Mouse (Mus musculus) cerebellum, adult 18-20 months (tissue): ENCODE results near the gene Spag16.

ENCODE experiments used
- DNase-seq, 2 experiments: peaks; one replicate each; pipeline ENCODE4 v3.0.0; 2021

The Spag16 gene

DNA sequence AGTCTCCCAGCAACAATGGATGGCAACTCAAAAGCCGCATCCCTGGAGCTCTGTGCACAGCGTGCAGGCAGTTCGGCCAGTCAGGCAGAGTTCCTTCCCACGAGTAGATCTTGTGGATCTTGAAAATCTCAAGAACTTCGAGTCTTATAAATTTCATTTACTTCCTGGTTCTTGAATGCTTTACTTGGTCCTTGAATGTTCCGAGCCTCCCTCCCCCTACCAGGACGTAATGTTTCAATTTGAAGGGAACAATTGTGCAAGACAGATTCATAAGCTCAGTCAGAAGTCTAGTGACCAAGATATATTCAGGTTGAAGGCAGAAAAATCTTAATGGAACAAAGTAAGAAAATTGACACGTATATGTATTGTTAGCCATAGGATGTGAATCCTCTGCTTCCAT, 277.9 kb downstream of the Spag16 start:
- no peak for DNase-seq

DNA sequence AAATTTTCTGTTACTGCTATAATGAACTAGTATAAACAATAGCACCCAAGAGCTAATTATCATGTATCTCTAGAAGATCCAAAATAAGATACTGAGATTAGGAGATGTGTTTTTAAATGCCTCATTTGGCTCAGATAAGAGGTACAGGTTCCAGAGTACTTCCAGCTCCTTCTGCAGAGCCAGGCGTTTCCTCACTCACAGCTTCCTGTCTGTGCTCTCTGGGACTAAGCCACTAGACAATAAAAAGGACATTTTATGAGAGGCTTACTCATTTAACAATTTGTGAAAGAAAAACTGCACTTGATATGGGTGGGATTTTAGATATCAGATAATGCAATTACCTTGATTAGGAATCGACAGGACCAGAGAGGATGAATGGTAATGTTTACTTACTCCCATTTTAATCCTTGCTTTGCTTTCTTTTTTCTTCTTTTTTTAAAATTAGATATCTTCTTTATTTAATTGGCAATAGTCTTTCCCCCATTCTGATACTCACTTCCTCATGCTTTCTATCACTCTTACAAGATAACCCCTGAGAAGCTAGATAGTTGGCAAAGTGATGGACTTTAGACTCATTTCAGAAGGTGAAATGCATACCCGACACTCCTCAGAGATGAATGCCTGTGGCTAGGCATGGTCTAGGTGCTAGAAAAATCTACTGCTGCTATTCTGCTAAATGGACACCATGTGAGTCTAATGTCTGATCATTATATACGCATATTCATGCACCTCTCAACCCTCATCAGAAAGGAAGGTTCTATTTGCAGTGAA, 289.6 kb downstream of the Spag16 start:
- DNase-seq: no peak

DNA sequence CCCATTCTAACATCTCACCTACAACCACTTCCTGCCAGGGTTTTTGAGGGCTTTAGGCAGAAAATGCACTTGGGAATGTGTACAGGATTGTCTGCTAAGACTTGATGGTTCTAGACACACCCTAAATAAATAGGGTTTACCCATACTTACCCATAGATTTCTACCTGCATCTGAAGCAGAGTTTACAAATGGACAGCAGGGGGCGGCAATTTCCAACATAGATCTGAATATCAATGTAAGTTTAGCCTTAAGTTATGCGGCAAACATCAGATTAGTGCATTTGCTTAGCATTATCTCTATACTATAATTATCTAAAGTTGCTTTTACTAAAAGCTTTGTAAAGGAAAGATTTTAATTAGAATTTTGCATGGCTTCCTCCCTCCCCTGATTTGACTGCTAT, 301.3 kb downstream of the Spag16 start:
- DNase-seq: peak in 1 of 2 experiments; percentile 5

DNA sequence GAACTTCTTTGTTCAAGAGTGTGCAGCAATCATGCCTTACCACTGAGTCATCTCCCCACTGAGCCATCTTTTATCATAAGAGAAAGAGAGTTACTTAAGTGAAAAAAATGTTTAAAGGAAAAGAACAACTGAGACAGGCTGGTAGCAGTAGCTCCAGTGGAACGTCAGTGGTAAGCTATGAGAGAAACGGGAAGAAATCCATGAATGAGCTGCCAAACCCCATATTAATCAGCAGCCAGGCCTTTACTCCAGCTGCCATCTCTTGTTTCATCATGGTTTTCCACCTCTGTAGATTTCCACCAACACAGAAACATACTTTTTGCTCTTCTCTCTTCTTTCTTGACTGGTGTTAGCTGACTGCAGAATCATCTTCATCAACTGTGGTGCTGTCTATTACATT, 308.8 kb downstream of the Spag16 start:
- DNase-seq: no peak

DNA sequence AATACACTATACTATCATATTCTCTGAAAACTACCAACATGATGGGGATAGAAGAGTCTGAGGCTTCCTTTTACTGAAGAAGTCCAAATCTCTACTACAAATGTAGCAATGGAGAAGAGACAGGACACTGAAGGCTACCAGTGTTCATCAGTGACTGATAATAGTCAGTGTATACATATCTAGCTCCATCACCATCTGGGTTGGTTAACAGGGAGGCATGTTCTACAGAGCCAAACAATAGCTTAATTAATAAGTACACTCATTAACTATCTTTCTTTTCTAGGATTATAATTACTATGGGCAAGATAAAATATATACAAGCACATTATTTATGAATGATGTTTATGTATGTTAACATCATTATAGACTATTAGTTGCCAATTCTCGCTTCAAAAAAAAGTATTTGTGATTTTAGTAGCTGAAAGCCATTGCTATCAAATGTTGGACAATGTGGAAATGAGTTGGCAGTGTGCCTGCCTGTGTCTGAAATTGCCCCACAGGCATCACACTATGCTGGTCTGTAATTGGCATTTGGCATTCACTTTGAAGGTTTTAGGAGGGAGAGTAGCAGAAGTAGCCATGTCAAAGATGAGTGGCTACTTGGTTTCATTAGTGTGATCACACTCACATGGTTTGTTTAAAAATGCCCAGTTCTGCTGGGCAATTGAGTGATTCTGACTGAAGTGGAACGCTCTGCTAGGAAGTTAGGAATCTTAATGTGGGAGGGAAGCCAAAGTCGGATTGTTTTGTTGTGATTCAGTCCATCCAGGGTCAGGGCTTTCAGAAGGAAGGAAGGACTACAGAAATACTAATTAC, 338.8 kb downstream of the Spag16 start:
- DNase-seq: no peak

DNA sequence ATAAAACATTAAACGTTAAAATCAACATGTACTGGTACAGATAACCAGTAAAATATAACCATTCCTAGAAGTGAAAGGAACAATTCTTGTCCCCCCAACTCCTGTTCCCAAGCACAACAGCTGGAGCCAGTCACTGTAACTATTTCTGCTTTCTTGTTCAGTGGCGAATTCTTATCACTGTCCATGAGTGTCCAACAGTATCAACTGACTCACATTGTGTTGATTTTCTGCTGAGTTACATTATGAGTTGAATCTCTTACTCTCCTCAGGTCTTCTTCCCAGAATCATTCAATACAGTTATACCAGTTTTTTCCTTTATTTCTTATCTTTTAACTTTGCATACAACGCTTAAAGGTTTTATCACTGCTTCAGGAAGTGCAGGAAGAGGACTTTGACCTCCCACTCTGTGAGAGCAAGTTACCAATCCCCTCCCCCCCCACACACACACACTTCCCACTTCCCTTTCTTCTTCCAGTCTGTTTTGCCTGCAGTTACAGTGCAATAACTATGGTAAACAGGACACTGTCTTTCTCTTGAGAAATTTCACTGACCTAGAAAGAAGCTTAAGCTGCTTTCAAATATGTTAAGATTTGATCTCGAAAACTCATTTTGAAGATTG, 353.5 kb downstream of the Spag16 start:
- no peak for DNase-seq

DNA sequence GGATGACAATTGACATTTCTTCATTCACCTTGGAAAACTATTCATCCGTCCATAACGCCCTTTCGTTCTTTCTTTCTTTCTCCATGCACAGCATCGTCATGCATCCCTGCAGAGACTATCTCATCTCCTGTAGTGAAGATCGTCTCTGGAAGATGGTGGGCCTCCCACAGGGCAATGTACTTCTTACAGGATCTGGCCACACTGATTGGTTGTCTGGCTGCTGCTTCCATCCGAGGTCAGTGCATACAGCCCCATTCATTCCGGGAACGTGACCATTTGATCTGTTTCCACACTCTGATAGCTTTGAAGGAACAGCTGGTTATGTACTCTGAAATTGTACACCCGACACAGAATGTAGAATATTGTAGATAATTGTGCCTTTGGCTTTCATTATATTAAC, 438.0 kb downstream of the Spag16 start:
- DNase-seq: no peak

DNA sequence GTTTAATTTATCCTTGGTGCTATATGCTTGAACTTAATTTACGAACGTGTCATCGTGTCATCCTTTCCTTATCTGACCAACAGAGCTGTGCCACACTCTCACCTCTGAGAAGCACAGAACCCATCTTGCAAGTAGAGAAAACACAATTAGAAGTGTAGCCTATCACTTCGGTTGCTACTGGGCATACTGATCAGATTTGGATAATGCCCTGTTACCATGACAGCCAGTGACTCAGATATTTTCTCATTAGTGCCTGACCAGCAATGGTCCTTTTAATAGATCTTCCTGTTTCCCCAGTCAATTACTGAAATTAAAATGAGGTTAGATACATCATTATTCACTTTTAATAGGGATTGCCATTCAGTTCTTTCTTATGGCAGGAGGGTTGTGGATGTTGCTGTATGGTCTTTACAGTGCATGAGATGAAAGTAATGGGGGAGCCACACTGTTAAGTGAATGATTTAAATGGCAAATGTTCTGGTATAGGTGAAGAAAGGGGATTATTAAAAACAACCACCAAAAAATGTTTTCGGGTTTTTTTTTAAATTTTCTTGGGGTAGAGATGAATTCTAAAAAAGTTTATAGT, 439.2 kb downstream of the Spag16 start:
- DNase-seq: no peak

DNA sequence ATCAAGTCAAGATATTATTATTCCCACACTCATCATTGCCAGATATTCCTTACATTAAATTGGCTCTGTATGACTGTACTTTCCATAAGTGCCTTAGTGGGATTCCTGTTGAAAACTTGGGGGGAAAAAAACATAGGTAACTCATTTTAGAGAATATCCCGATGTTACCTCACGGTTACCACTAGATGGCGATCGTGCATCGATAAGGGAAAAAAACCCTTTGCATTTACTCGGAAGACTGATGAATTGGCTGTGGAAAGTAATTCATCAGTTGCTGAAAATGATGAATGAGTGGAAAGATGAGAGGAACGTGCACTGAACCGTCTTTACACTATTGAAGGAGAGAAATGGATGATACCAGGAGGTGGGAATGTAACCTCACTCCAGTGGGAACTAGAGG, 443.4 kb downstream of the Spag16 start:
- no peak for DNase-seq

DNA sequence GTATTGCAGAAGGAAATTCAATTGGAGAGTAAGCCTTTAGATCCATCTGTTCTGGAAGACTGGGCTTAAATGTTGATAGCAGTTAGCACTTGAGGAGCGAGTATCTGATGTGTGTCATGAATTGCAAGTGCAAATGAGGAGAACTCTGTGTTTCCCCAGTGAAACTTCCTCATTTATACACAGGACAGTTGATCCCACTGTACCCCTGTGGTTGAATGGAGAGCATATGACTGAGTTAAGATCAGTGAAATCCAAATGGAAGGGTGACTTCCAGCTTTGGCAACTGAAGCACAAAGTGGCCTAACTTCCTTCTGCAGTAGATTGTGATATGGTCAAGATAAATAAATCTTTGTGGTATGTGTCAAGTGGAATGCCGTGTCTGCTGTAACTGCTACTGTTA, 446.0 kb downstream of the Spag16 start:
- DNase-seq: no peak

DNA sequence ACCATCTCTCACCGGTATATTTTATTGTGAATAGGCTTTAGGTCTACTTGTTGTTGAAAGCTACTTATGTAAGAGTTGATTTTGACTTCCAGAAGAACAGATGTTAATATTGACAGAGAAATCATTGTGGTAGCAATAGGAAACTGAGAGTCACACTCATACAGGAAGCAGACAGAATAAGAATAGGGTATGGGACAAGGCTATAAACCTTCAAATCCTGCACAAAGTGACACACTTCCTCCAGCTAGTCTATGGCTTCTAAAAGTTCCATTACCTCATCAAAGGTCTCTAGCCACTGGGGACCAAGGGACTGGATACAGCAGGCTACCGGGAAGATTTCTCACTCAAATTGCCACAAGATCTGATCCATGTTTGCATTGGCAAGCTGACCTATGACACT, 452.5 kb downstream of the Spag16 start:
- DNase-seq: no peak

DNA sequence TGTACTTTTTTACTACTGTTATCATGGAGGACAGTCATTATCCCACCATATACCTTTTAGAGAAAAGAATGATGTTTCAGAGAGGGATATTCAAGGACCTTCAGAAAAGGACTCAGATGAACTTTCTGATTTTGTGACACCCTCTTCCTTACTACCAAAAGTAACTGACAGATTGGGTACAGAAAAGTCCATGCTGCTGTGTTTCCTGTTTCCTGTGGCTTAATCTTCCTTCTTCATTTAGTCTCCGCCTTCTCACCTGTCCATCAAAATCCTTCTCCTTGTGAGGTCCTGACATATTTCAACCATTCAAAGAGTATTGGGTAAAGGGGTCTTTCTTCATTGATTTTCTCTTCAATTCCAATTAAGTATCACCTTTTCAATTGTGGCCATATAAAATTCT, 456.6 kb downstream of the Spag16 start:
- DNase-seq: no peak

DNA sequence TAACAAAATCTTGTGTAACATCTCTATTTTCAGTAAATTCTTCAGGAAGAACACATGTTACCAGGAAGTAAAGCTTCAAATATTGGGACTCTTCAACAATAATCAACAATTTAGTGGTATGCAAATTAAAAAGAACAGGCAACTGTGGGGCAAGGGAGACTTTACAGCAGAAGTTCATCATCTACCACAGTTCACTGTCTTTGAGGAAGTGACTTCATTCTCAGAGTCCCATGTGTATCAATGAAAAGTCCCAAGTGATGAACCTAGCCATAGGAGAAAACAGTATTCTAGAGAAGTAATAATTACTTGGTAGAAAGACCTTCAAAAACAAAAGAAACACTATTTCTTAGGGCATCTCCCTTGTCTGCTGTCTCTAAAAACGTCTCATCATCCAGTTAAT, 457.4 kb downstream of the Spag16 start:
- no peak for DNase-seq

DNA sequence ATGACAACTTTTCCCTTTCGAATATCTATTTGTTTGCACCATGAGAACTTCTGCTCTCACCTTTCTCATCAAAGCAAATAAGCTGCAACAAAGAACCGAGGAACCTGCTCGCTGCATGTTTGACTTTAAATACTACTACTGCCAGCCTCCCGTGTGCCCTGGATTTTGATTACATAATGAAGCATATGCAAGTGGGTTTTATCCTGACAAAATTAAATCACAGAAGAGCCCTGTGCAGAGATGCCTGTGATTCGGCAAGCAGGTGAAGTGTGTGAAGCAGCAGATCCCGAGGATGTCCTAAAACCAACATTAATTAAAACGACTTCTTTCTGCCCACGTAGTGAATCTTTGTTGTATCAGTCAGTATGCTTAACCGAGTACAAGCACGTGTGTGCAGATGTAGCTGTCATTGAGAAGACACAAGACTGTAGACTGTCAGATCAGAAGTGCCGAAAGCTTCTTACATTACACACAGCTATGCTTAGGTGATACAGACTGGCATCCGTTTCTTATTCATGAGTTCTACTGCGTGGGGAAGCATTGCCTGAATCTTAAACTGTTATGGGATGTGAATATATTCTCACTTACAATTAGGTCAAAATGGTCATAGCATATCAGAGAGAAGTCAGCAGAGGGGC, 489.5 kb downstream of the Spag16 start:
- DNase-seq: no peak

DNA sequence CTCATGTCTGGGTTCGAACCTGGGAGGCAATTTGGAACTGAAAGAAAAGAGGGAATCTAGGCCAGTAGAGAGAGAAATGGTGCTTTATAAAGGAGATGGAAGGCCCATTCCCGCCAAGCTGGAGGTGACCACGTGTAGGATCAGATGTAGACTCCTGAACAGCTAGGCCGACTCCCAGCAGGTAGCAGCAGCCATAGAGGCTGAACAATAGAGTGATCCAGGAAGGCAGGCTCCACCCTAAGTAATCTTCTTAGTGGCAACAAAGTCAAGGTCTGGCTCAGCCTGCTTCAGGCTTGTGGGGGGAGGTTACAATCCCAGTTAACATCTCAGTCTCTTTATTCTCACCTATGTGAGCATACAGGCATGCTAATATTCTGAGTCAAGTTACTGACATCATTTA, 494.2 kb downstream of the Spag16 start:
- DNase-seq: no peak

DNA sequence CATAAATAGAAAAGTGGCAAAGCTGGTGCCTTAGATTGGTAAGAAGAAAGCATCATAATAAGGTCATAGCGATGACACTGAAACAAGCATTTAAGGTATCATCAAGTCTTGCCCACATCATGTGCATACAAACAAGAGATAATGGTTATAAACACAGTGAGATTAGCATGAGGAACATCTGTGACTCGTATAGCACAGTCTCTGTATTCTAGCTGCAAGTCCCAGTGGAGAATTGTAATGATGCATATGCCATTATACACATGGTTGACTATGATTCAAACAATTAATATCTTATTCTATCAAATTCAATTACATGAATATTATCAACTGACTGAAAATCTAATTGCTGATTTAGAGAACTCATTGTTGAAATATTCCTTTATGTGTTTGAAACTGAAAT, 519.4 kb downstream of the Spag16 start:
- DNase-seq: no peak

DNA sequence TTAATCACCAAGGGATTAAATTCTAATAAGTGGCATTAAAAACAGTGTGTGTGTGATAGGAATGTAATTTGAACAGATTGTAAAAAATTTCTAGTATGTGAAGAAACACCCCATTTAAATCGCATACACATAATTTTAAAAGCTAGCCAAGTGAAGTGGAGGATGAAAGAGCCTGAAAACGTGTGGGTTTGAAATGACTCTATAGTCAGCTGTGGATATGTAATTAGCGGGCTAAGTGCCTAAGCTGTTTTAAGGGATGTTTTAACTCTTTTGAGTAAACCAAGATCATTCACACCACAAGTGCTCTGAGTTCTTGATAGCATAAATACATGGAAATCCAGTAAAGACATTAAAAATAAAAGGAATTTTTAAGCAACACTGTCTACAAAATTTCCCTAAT, 524.6 kb downstream of the Spag16 start:
- DNase-seq: no peak

DNA sequence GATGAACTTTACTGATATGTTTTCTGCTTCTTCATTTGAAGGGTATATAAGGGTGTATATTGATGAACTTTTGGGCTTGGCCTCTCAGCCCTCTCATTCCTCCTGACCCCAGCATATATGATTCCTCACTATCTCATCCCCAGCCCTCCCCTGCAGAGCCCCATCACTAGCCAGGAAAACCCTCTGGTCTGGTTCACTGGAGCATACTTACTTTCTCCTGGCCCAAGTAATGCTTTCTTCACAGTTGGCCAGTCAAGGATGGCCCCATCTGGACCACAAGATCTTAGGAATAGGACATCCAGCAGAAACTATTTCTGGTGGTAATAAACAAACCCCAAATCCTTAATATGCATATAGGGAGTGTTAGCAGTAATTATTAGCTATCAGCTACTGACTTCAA, 527.2 kb downstream of the Spag16 start:
- DNase-seq: no peak

DNA sequence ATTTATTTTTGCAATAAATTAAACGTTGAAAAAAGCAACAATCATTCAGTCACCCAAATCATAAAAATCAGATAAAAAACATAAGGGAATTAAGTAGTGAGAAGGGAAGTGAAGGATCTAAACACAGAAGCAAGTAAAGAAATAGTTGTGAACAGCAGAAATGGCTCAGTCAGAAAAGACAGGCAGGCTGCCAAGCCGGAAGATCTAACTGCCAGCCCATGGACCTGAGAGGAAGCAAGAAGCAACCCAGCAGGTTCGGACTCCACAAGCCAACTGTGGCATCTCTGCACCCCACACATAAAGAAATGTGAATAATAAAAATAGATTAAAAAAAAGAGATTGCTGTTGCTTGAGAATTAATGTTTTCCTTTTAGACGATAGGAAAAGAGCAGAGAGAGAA, 545.0 kb downstream of the Spag16 start:
- peak; percentile 1 to 6 for DNase-seq

DNA sequence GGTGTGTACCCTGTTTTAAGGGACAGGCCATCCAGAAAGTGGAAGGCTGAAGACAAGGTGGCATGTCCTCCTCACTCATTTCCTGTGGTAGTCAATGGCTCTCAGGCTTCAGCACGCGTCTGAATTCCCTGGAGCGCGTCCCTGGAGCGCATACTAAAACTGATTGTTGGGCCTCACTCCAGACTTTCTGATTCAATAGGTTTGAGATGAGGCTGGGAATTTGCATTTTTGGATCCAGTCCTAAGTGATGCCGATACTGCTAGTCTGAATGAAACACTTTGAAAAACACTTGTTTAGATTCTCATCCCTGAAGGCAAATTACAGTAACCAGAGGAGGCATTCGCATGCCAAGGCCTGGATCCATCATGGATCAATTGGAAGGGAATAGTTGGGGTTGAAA, 553.3 kb downstream of the Spag16 start:
- no peak for DNase-seq

DNA sequence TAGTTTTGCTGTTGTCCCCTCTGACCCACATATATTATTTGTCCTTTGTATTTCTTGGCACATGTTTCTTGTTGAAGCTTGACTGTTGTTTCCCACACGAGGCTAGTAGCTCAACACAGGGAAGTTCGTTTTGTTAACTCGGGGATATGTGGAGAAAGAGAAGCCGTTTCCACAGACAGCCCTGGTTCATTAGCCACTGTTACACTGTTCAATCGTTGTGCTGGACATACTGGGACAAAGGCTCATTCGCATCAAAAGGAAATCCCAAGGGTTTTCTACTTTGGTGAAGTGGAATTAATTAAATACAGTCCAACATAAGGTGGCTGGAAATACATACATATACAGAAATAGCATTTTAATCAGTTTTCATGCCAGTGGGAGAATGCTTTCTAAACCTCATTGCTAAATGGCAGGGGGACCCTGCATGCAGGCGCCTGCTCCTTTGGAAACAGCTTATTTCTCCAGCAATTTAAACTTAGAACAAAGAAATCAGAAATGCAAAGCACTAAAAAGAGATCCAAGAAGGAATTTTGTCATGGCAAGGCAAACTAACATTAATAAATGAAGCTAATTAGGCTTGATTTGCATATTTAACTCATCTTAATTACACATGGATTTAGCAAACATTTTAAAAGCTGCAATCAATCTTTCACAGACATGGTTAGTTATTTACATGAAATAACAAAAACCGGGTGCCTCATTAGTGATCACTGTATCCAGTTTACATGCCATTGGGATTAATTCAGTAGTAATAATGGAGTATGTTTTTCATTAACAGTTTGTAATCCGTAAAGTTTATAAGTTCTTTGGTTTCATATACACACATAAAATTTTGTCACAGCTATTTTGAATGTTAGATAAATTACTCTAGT, 615.7 kb downstream of the Spag16 start:
- DNase-seq: no peak

DNA sequence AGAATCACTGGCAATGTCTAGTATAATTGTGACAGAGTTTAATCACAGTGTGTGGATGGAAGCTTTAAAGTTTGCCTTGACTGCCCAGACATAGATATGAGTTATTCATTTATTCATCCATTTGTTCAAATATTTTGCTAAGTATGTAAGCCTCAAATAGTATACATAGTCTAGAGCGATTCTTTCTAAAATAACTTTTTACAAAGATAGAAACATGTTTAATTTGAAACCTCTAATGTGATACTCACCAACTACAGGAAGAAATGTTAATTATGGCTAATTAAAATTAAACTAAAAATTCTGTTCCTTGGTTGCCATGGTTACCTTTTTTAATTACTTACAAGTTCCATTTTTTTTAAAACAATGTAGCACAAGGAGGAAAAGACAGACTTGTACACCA, 653.1 kb downstream of the Spag16 start:
- DNase-seq: no peak
